Mouse (Mus musculus) G1E (cell line): ENCODE measurements at regions not wholly inside any gene's neighbourhood (a gene's known extent, or its start where the extent isn't known, plus 50 kb on each side); places are given as distances from the start of the nearest gene placed in this dataset.

Source experiments
- CTCF ChIP-seq: IDR thresholded peaks from 2 replicates; pipeline ENCODE4 v1.5.1; 2012; ENCODE audit warnings: low read depth, low read length, inconsistent platforms, mixed read lengths
- GATA1 ChIP-seq: IDR thresholded peaks from 2 replicates; pipeline ENCODE4 v1.6.1; 2012; ENCODE audit warnings: borderline replicate concordance, low read length, inconsistent platforms, mixed read lengths
- TAL1 ChIP-seq: conservative IDR thresholded peaks from 2 replicates; pipeline ENCODE4 v1.6.1; 2012; ENCODE audit warnings: low read depth, low read length, inconsistent platforms, mixed read lengths

DNA sequence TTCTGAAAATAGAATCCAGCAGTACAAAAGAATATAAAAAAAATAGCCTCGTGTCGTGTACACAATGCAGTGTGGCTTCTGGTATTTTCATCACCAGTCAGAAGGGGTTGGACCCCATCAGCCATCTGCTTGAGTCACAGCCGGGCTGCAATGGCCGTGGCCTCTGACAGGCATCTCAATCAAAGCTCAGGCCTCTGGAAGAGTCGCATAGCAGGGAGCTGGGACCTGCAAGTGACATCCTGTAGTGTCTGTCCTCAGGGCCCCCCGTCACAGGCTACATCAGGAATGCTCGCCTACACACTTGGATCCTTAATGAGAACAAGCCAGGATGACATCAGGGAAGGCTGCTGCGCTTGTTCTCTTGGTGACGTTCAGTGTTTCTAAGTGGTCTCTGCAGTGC, 226.1 kb upstream of the Adra1b start:
- no peak for TF ChIP-seq CTCF
- no peak for TF ChIP-seq GATA1
- TF ChIP-seq TAL1: no peak
